Mouse (Mus musculus) embryonic fibroblast, embryonic 13.5 days (primary cell): ENCODE data around the gene Rufy3.

Experiments
- CTCF ChIP-seq: IDR thresholded peaks from 2 replicates; pipeline ENCODE4 v1.5.1; 2011; ENCODE audit warnings: mild to moderate bottlenecking, control low read depth, low read length, moderate library complexity, borderline replicate concordance; ENCODE audit not compliant: insufficient read depth
- POLR2A ChIP-seq: IDR thresholded peaks from 2 replicates; pipeline ENCODE4 v1.6.1; 2011; ENCODE audit warnings: low read depth, mild to moderate bottlenecking, control low read depth, low read length, moderate library complexity

DNA sequence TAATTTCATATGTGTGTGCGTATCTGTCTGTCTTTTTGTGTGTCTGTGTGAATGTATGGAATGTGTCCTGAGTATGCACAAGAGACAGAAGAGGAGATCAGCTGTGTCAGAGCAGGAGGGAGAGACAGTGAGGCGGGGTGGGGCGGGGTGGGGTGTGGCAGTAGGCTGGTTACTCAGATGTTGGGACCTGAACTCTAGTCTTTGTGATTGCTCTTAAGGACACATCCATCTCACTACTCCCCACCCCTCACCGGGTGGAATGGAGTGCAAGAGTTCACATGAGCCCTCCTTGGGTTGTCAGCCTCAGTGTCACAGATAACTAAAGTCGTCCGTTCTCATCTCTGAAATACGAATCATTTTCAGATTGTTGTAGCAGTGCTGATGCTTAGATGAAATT is 29.3 kb downstream of the Rufy3 start:
- TF ChIP-seq CTCF (no peak), POLR2A (no peak)
